Mouse (Mus musculus) layer of hippocampus, adult 18-20 months (tissue): Measurements from ENCODE around the gene Olfr1299. TPM values are rescaled to one million over a fixed set of nuclear protein-coding genes. Genes with fewer than 3 reads are reported as not detected.

ENCODE experiments used
- DNase-seq, 2 experiments: peaks; one replicate each; pipeline ENCODE4 v3.0.0; 2022; ENCODE audit warnings: low spot score in 2 of 2
- long read RNA-seq: library from polyadenylated mRNA; stranded (forward); transcript quantifications from one replicate; pipeline ENCODE4 v2.0.0, GENCODE M21; 2021
- total RNA-seq, 2 experiments: library from RNA; stranded (reverse); gene quantifications; 2 replicates each; pipeline ENCODE4 v1.2.3; 2021

The Olfr1299 gene
- not detected for total RNA-seq
- long read RNA-seq = 0 reads

GRCm38 (mm10) chr2:111661119-111661518 is at the start of gene Olfr1299:
Gene Olfr1299, plus strand, starts transcription at chr2:111661419.
- no peak for DNase-seq

- no peak for DNase-seq
Observed at GRCm38 (mm10) chr2:111626397-111626796, 34.8 kb upstream of the Olfr1299 start, which contains the start of gene Olfr1297. Gene Olfr1297, minus strand, starts transcription at chr2:111626497.

- DNase-seq = no peak
Observed at GRCm38 (mm10) chr2:111649101-111649500, 12.1 kb upstream of the Olfr1299 start, which contains the start of gene Olfr1298. Gene Olfr1298, minus strand, starts transcription at chr2:111649201.

Other genes starting within 250 kb of the Olfr1299 start
- gene Olfr1286, start 238.3 kb upstream of the Olfr1299 start, total RNA-seq = not detected
- gene Olfr1287, start 212.3 kb upstream of the Olfr1299 start, total RNA-seq = not detected
- not detected for gene Olfr1288, start 187.3 kb upstream of the Olfr1299 start, total RNA-seq
- gene Olfr1289, start 180.6 kb upstream of the Olfr1299 start, total RNA-seq = not detected
- gene Olfr1290, start 167.6 kb upstream of the Olfr1299 start, total RNA-seq = not detected
- not detected for gene Olfr1291-ps1, start 164.2 kb upstream of the Olfr1299 start, total RNA-seq
- not detected for gene Olfr1293-ps, start 136.2 kb upstream of the Olfr1299 start, total RNA-seq
- not detected for gene Olfr1294, start 121.1 kb upstream of the Olfr1299 start, total RNA-seq
- gene Olfr1295, start 91.7 kb upstream of the Olfr1299 start, total RNA-seq = not detected
- gene Olfr1297, start 34.9 kb upstream of the Olfr1299 start, total RNA-seq = not detected
- not detected for gene Olfr1298, start 12.2 kb upstream of the Olfr1299 start, total RNA-seq
- gene Olfr1301, start 89.6 kb downstream of the Olfr1299 start, total RNA-seq = not detected
- gene Olfr1302, start 116.0 kb downstream of the Olfr1299 start, total RNA-seq = not detected
- gene Olfr1303, start 158.9 kb downstream of the Olfr1299 start, total RNA-seq = not detected
- not detected for gene Olfr1305, start 215.7 kb downstream of the Olfr1299 start, total RNA-seq